Mouse (Mus musculus): ENCODE measurements around the gene Csmd2. TPM values are rescaled to one million over a fixed set of nuclear protein-coding genes. Genes with fewer than 3 reads are reported as not detected.

Gene Csmd2
- total RNA-seq, 2 experiments from 2014 or later, result 0.06 to 0.46 TPM

GRCm38 (mm10) chr4:128325511-128325910 is 337.9 kb downstream of the Csmd2 start:
- no peak for DNase-seq (ENCODE audit: low spot score in 2 of 2)

GRCm38 (mm10) chr4:128326755-128327154 is 339.1 kb downstream of the Csmd2 start:
- DNase-seq (ENCODE audit: low spot score in 2 of 2), result no peak

GRCm38 (mm10) chr4:128327421-128327820 is 339.8 kb downstream of the Csmd2 start:
- no peak for DNase-seq (ENCODE audit: low spot score in 2 of 2)

- no peak for DNase-seq (ENCODE audit: low spot score in 2 of 2)
Observed at GRCm38 (mm10) chr4:128330519-128330918, 342.9 kb downstream of the Csmd2 start.

GRCm38 (mm10) chr4:128340457-128340856 is 352.8 kb downstream of the Csmd2 start:
- DNase-seq (ENCODE audit: low spot score in 2 of 2), result no peak

GRCm38 (mm10) chr4:128341315-128341714 is 353.7 kb downstream of the Csmd2 start:
- DNase-seq (ENCODE audit: low spot score in 2 of 2), result no peak

- DNase-seq (ENCODE audit: low spot score in 2 of 2), result no peak
Observed at GRCm38 (mm10) chr4:128342208-128342607, 354.6 kb downstream of the Csmd2 start.

GRCm38 (mm10) chr4:128358751-128359150 is 371.1 kb downstream of the Csmd2 start:
- no peak for DNase-seq (ENCODE audit: low spot score in 2 of 2)

- DNase-seq (ENCODE audit: low spot score in 2 of 2), result no peak
Observed at GRCm38 (mm10) chr4:128365851-128366250, 378.2 kb downstream of the Csmd2 start.

- no peak for DNase-seq (ENCODE audit: low spot score in 2 of 2)
Observed at GRCm38 (mm10) chr4:128368088-128368487, 380.4 kb downstream of the Csmd2 start.

GRCm38 (mm10) chr4:128371766-128372165 is 384.1 kb downstream of the Csmd2 start:
- DNase-seq (ENCODE audit: low spot score in 2 of 2), result no peak

GRCm38 (mm10) chr4:128373196-128373595 is 385.5 kb downstream of the Csmd2 start:
- DNase-seq (ENCODE audit: low spot score in 2 of 2), result no peak

GRCm38 (mm10) chr4:128374051-128374450 is 386.4 kb downstream of the Csmd2 start:
- no peak for DNase-seq (ENCODE audit: low spot score in 2 of 2)

- DNase-seq (ENCODE audit: low spot score in 2 of 2), result no peak
Observed at GRCm38 (mm10) chr4:128378946-128379345, 391.3 kb downstream of the Csmd2 start.

GRCm38 (mm10) chr4:128381331-128381730 is 393.7 kb downstream of the Csmd2 start:
- no peak for DNase-seq (ENCODE audit: low spot score in 2 of 2)

GRCm38 (mm10) chr4:128383800-128384199 is 396.1 kb downstream of the Csmd2 start:
- DNase-seq (ENCODE audit: low spot score in 2 of 2), result no peak

GRCm38 (mm10) chr4:128391484-128391883 is 403.8 kb downstream of the Csmd2 start:
- DNase-seq (ENCODE audit: low spot score in 2 of 2), result no peak

GRCm38 (mm10) chr4:128392279-128392678 is 404.6 kb downstream of the Csmd2 start:
- no peak for DNase-seq (ENCODE audit: low spot score in 2 of 2)

- no peak for DNase-seq (ENCODE audit: low spot score in 2 of 2)
Observed at GRCm38 (mm10) chr4:128393864-128394263, 406.2 kb downstream of the Csmd2 start.

- no peak for DNase-seq (ENCODE audit: low spot score in 2 of 2)
Observed at GRCm38 (mm10) chr4:128396616-128397015, 409.0 kb downstream of the Csmd2 start.

- DNase-seq (ENCODE audit: low spot score in 2 of 2), result no peak
Observed at GRCm38 (mm10) chr4:128397804-128398203, 410.1 kb downstream of the Csmd2 start.

- no peak for DNase-seq (ENCODE audit: low spot score in 2 of 2)
Observed at GRCm38 (mm10) chr4:128398948-128399347, 411.3 kb downstream of the Csmd2 start.

- DNase-seq (ENCODE audit: low spot score in 2 of 2), result no peak
Observed at GRCm38 (mm10) chr4:128400016-128400415, 412.4 kb downstream of the Csmd2 start.

GRCm38 (mm10) chr4:128401591-128401990 is 413.9 kb downstream of the Csmd2 start:
- no peak for DNase-seq (ENCODE audit: low spot score in 2 of 2)

All from adrenal gland, adult 18-20 months (tissue).